Mouse (Mus musculus) R1 (cell line): ENCODE measurements around the gene Stk19.
"Not testable (repeated sequence)": the region's sequence is repeated elsewhere in the genome, so short reads cannot be mapped to it uniquely, and the experiment has no call there.

Experiments
- DNase-seq: peaks from one replicate; pipeline ENCODE4 v3.0.0-alpha.2; 2018; ENCODE audit warnings: low read depth, low spot score

Stk19 gene

GRCm38 (mm10) chr17:34797211-34797995, 39.3 kb downstream of the Stk19 start:
- not testable (repeated sequence) for DNase-seq

- DNase-seq = no peak
Measured at GRCm38 (mm10) chr17:34796311-34797140, 40.2 kb downstream of the Stk19 start.

- peak; percentile 46 for DNase-seq
Measured at GRCm38 (mm10) chr17:34795633-34796032, 41.1 kb downstream of the Stk19 start.

GRCm38 (mm10) chr17:34795016-34795415, 41.7 kb downstream of the Stk19 start:
- no peak for DNase-seq

- DNase-seq = no peak
Measured at GRCm38 (mm10) chr17:34777680-34778325, 58.9 kb downstream of the Stk19 start.
